In the genomic region with DNA sequence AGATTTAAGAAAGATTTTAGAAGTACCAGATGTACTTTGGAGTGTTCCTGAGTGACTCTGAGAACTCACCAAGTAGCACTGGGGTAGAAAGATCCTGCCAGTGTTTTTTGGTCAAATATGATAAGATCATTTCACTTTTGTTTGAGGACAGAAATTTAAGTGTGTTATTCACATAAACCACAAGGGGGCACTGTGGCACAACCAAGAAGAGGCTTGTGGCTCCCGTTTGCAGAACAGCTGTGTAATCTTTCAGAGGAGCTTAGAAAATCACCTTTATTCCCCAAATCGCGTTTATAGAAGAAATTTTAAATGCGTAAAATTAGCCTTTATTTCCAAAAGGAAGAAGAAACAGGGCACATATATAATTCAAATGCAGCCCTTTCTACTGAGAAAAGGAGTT, we compare ENCODE assay signal across 8 mouse cellular contexts.
DNase-seq lines count a peak whose midpoint lies in the region; ATAC-seq lines count a peak whose summit lies in the region.

No protein-coding gene starts in this region.

- ATAC-seq in megakaryocyte-erythroid progenitor cell, adult 5-6 weeks (replicated peaks; ENCODE audit: low FRiP score, low TSS enrichment, poor library complexity, severe bottlenecking): peak; percentile 62
- ATAC-seq in activated CD4-positive, CD25-positive, alpha-beta regulatory T cell, adult 4 months: no peak

- peak; percentile 31 for DNase-seq in gastrocnemius, adult 18-20 months (ENCODE audit: low spot score)
- DNase-seq in gastrocnemius, postnatal 10 days: no peak
- peak; percentile 29 for DNase-seq in ovary, postnatal 14 days (ENCODE audit: low spot score)
- DNase-seq in ovary, adult 18-20 months (ENCODE audit: low spot score): no peak
- peak; percentile 40 for DNase-seq in c-Kit-positive CD71-positive TER-119-negative erythroid progenitor cells, embryonic 14.5 days (ENCODE audit: low read depth)
- peak; percentile 20 to 46 for DNase-seq in kidney, postnatal 36 days

Comparison
In these comparisons a context has a peak if more than half of its experiments do, and no peak if none do; other contexts are left out.
1. DNase-seq: peak in gastrocnemius, adult 18-20 months (single experiment), ovary, postnatal 14 days (single experiment), c-Kit-positive CD71-positive TER-119-negative erythroid progenitor cells, embryonic 14.5 days (single experiment) and kidney, postnatal 36 days (2 of 2); none in gastrocnemius, postnatal 10 days (single experiment) and ovary, adult 18-20 months (single experiment).